Mouse (Mus musculus) midbrain, postnatal 0 days (tissue): Measurements from ENCODE around the gene Inava. TPM values are rescaled to one million over a fixed set of nuclear protein-coding genes. Genes with fewer than 3 reads are reported as not detected.
A peak's percentile ranks its signal among the peaks of the same experiment; 100 is the strongest.

Experiments used
- ATAC-seq: fragments of 200-750 bp; cut with Nextera tagmentation; 2 replicates; pipeline ENCODE4 v1.8.0; 2017; ENCODE audit warnings: moderate number of reproducible peaks, mild to moderate bottlenecking, moderate TSS enrichment, moderate library complexity; ENCODE audit not compliant: low FRiP score
- DNase-seq: peaks from one replicate; pipeline ENCODE4 v3.0.0-alpha.2; 2015; ENCODE audit warnings: low spot score
- H3K27ac ChIP-seq: fragments of 300-500 bp; sonication (generic); 2 replicates; pipeline ENCODE4 v1.5.1; 2014; ENCODE audit warnings: low read depth, mild to moderate bottlenecking, low read length, mixed read lengths
- H3K27me3 ChIP-seq: fragments of 300-500 bp; sonication (generic); 2 replicates; pipeline ENCODE4 v1.6.1; 2014; ENCODE audit warnings: low read length, control low read depth, mixed read lengths; ENCODE audit not compliant: insufficient read depth
- H3K36me3 ChIP-seq: fragments of 300-500 bp; sonication (generic); 2 replicates; pipeline ENCODE4 v1.6.1; 2014; ENCODE audit warnings: low read length, control low read depth, mixed read lengths; ENCODE audit not compliant: insufficient read depth
- H3K4me1 ChIP-seq: fragments of 300-500 bp; sonication (generic); 2 replicates; pipeline ENCODE4 v1.6.1; 2014; ENCODE audit warnings: mild to moderate bottlenecking, control low read depth, antibody characterized with exemption, low read length, mixed read lengths; ENCODE audit not compliant: insufficient read depth
- H3K4me2 ChIP-seq: fragments of 300-500 bp; sonication (generic); 2 replicates; pipeline ENCODE4 v1.6.1; 2014; ENCODE audit warnings: low read depth, mild to moderate bottlenecking, low read length, mixed read lengths; ENCODE audit not compliant: poor library complexity, severe bottlenecking
- H3K4me3 ChIP-seq: fragments of 300-500 bp; sonication (generic); 2 replicates; pipeline ENCODE4 v1.5.1; 2014; ENCODE audit warnings: low read depth, mild to moderate bottlenecking, low read length, moderate library complexity
- H3K9ac ChIP-seq: fragments of 300-500 bp; sonication (generic); replicated peaks from 2 replicates; pipeline ENCODE4 v1.6.1; 2014; ENCODE audit warnings: mild to moderate bottlenecking, low read length, moderate library complexity, mixed read lengths; ENCODE audit not compliant: poor library complexity, severe bottlenecking
- H3K9me3 ChIP-seq: fragments of 300-500 bp; sonication (generic); 2 replicates; pipeline ENCODE4 v1.6.1; 2016; ENCODE audit warnings: low read length, control low read depth
- CTCF ChIP-seq: IDR thresholded peaks from 2 replicates; pipeline ENCODE4 v1.5.1; 2016; ENCODE audit warnings: antibody characterized with exemption, mild to moderate bottlenecking
- WGBS: fragments of 180-500 bp; shearing (Covaris S2); extraction: QIAGEN DNeasy Blood & Tissue Kit; methylation state at CpG from one replicate; pipeline ENCODE4 v1.1.7; 2014; 5-methylcytosine and 5-hydroxymethylcytosine counted together
- polyA plus RNA-seq: library from polyadenylated mRNA; unstranded; fragments of >200 nt; fragmentation: Nextera tagmentation; extraction: Ambion mirVana; gene quantifications from 2 replicates; pipeline ENCODE4 v1.2.1, GENCODE M21; 2015
- total RNA-seq: library from RNA; depleted of rRNA; stranded (reverse); fragments of >200 nt; gene quantifications from 2 replicates; pipeline ENCODE4 v1.2.3, GENCODE M21; 2014

Inava gene
- total and polyA plus RNA-seq, 2 experiments from 2014 or later, result 2.2 to 5.2 TPM

GRCm38 (mm10) chr1:136228328-136229039 lies 5.6 kb downstream of the Inava start:
- DNase-seq (no peak), ATAC-seq (peak; percentile 9; the same call in 1 of the 2 replicates)
- WGBS, result 15% methylated on average over 13 of the region's 13 CpGs
- no peak for TF ChIP-seq CTCF
- Histone ChIP-seq H3K27me3 (no peaks in the 10 kb centered on the region), H3K4me1 (peaks cover 14% of the 10 kb centered on the region), H3K4me2 (peak overlapping the region; percentile 4; the same call in 1 of the 2 replicates), H3K9me3 (no peaks in the 10 kb centered on the region), H3K36me3 (no peaks in the 10 kb centered on the region), H3K9ac (no peak overlapping the region), H3K4me3 (no peak overlapping the region), H3K27ac (no peak overlapping the region)

DNA sequence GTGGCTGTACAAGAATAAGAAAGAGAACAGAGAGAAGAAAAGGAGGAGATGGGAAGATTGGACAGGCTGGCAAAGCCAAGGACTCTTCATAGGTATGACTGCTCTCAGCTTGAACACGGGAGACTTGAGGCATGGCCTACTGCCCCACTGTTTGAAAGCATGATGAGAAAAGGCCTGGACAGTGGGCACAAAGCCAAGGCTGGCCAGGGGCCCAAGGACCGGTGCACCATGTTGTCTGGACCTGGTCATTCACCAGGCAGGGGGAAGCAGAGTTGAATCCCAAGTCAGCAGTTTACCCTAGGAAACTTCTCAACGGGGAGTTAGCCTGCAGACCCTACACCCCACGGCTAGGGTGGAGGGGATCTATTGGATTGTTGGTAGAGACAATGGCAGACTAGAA lies 6.2 kb downstream of the Inava start:
- H3K4me2 ChIP-seq, result no peak overlapping the region
- no peak for TF ChIP-seq CTCF
- no peak overlapping the region for H3K4me3 ChIP-seq
- H3K4me1 ChIP-seq, result peaks cover 11% of the 10 kb centered on the region
- no peak overlapping the region for H3K9ac ChIP-seq
- WGBS, result 64% methylated on average over 4 of the region's 4 CpGs
- no peak overlapping the region for H3K27ac ChIP-seq
- H3K27me3 ChIP-seq, result no peaks in the 10 kb centered on the region
- no peaks in the 10 kb centered on the region for H3K36me3 ChIP-seq
- ATAC-seq (no peak), DNase-seq (no peak)
- H3K9me3 ChIP-seq, result no peaks in the 10 kb centered on the region

DNA sequence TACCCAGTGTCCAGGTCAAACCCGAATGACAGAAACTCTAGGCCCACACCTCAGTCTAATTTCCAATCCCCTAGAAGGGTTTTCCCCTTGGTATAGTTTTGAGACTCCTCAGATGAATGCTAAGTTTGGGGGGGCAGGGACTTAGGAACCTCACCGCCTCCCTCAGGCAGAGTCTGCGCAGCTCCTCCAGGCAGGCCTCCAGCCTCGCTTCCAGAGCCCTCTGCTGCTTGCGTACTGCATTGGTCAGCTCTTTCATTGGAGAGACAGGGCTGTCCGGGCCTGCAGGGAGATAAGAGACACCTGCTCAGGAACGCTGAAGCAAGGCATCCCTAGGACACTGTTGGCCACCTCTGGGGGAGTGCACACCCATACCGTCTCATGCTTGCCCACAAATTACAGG lies 7.4 kb downstream of the Inava start:
- H3K27me3 ChIP-seq, result no peaks in the 10 kb centered on the region
- H3K36me3 ChIP-seq, result no peaks in the 10 kb centered on the region
- 97% methylated on average over 8 of the region's 8 CpGs for WGBS
- H3K4me2 ChIP-seq, result no peak overlapping the region
- ATAC-seq (no peak), DNase-seq (no peak)
- no peaks in the 10 kb centered on the region for H3K9me3 ChIP-seq
- H3K4me1 ChIP-seq, result peaks cover 8% of the 10 kb centered on the region; the same call in 1 of the 2 replicates
- TF ChIP-seq CTCF, result no peak
- no peak overlapping the region for H3K9ac ChIP-seq
- H3K4me3 ChIP-seq, result no peak overlapping the region
- no peak overlapping the region for H3K27ac ChIP-seq

DNA sequence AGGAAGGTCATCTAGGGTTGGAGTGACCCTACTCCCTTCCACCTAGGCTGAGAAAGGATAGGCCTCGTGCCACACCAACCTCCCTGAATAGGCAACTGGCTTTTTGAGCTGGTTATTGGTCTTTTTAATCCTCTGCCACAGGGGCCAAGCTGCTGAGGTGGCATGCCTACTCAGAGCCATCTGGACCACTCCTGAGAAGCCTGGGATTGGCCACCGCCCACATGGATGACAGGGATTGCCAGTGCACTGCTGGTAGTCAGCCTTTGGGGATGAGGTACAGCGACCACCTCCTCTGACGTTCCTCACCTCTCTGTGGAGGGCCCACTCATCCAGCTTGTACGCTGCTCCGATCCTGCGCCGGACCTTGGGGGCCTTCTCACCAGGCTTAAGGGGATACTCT lies 8.2 kb downstream of the Inava start:
- Histone ChIP-seq H3K36me3 (no peaks in the 10 kb centered on the region), H3K27me3 (no peaks in the 10 kb centered on the region), H3K9me3 (no peaks in the 10 kb centered on the region), H3K27ac (no peak overlapping the region), H3K4me2 (no peak overlapping the region), H3K4me1 (peaks cover 7% of the 10 kb centered on the region; the same call in 1 of the 2 replicates), H3K9ac (no peak overlapping the region), H3K4me3 (no peak overlapping the region)
- DNase-seq (no peak), ATAC-seq (no peak)
- TF ChIP-seq CTCF, result no peak
- 91% methylated on average over 8 of the region's 8 CpGs for WGBS

- Histone ChIP-seq H3K36me3 (no peaks in the 10 kb centered on the region), H3K9ac (no peak overlapping the region), H3K27me3 (no peaks in the 10 kb centered on the region), H3K4me3 (no peak overlapping the region), H3K4me2 (no peak overlapping the region), H3K27ac (no peak overlapping the region), H3K4me1 (peaks cover 7% of the 10 kb centered on the region; the same call in 1 of the 2 replicates), H3K9me3 (no peaks in the 10 kb centered on the region)
- no peak for TF ChIP-seq CTCF
- DNase-seq (no peak), ATAC-seq (no peak)
- 96% methylated on average over 10 of the region's 10 CpGs for WGBS
These were observed 10.2 kb downstream of the Inava start for GRCm38 (mm10) chr1:136223758-136224342.

- no peak overlapping the region for H3K4me3 ChIP-seq
- H3K4me1 ChIP-seq, result peaks cover 7% of the 10 kb centered on the region; the same call in 1 of the 2 replicates
- H3K4me2 ChIP-seq, result no peak overlapping the region
- 89% methylated on average over 10 of the region's 10 CpGs for WGBS
- TF ChIP-seq CTCF, result no peak
- no peaks in the 10 kb centered on the region for H3K27me3 ChIP-seq
- H3K36me3 ChIP-seq, result no peaks in the 10 kb centered on the region
- ATAC-seq (no peak), DNase-seq (no peak)
- H3K27ac ChIP-seq, result no peak overlapping the region
- no peaks in the 10 kb centered on the region for H3K9me3 ChIP-seq
- no peak overlapping the region for H3K9ac ChIP-seq
These were observed 11.7 kb downstream of the Inava start for GRCm38 (mm10) chr1:136222386-136222785.
